Mouse (Mus musculus) heart, postnatal 4 days (tissue): Measurements from ENCODE around the gene Dnaja4. TPM values are rescaled to one million over a fixed set of nuclear protein-coding genes. Genes with fewer than 3 reads are reported as not detected.

Experiments used
- DNase-seq: peaks from one replicate; pipeline ENCODE4 v3.0.0; 2021
- total RNA-seq, 2 experiments: library from RNA; stranded (reverse); gene quantifications; 2 replicates each; pipeline ENCODE4 v1.2.3; 2021

Gene Dnaja4
- total RNA-seq, 2 experiments from 2014 or later = 40.7 to 43.7 TPM

GRCm38 (mm10) chr9:54699345-54700173 lies 886 bp downstream of the Dnaja4 start:
- DNase-seq = peak; percentile 86

GRCm38 (mm10) chr9:54700174-54700475 lies 1.5 kb downstream of the Dnaja4 start:
- no peak for DNase-seq

GRCm38 (mm10) chr9:54700746-54701145 lies 2.1 kb downstream of the Dnaja4 start:
- peak; percentile 21 for DNase-seq

- no peak for DNase-seq
These were observed 3.9 kb downstream of the Dnaja4 start for GRCm38 (mm10) chr9:54702581-54702980.

GRCm38 (mm10) chr9:54704361-54704760 lies 5.7 kb downstream of the Dnaja4 start:
- DNase-seq = no peak

- DNase-seq = no peak
These were observed 6.9 kb downstream of the Dnaja4 start for GRCm38 (mm10) chr9:54705561-54705960.

GRCm38 (mm10) chr9:54707288-54707999 lies 8.8 kb downstream of the Dnaja4 start:
- DNase-seq = no peak

GRCm38 (mm10) chr9:54708085-54708484 lies 9.4 kb downstream of the Dnaja4 start:
- no peak for DNase-seq

GRCm38 (mm10) chr9:54715776-54716175 lies 17.1 kb downstream of the Dnaja4 start:
- DNase-seq = no peak

GRCm38 (mm10) chr9:54717527-54717926 lies 18.9 kb downstream of the Dnaja4 start:
- DNase-seq = no peak

GRCm38 (mm10) chr9:54722156-54722555 lies 23.5 kb downstream of the Dnaja4 start:
- DNase-seq = no peak

- DNase-seq = no peak
These were observed 23.9 kb downstream of the Dnaja4 start for GRCm38 (mm10) chr9:54722596-54722995.

- DNase-seq = no peak
These were observed 27.6 kb downstream of the Dnaja4 start for GRCm38 (mm10) chr9:54726315-54726714.

- DNase-seq = no peak
These were observed 33.4 kb downstream of the Dnaja4 start for GRCm38 (mm10) chr9:54732122-54732521.

- DNase-seq = peak; percentile 99
These were observed 35.4 kb downstream of the Dnaja4 start, which contains the start of gene Wdr61 for GRCm38 (mm10) chr9:54733921-54734638. Wdr61 (minus strand) TSS chr9:54734519.

GRCm38 (mm10) chr9:54734639-54735252 lies 36.1 kb downstream of the Dnaja4 start:
- no peak for DNase-seq

- peak; percentile 60 for DNase-seq
These were observed 37.6 kb downstream of the Dnaja4 start for GRCm38 (mm10) chr9:54736284-54736701.

GRCm38 (mm10) chr9:54738376-54738775 lies 39.7 kb downstream of the Dnaja4 start:
- DNase-seq = peak; percentile 70

- DNase-seq = no peak
These were observed 45.2 kb downstream of the Dnaja4 start for GRCm38 (mm10) chr9:54743891-54744290.

- DNase-seq = no peak
These were observed 47.2 kb downstream of the Dnaja4 start for GRCm38 (mm10) chr9:54745740-54746370.

- DNase-seq = no peak
These were observed 51.7 kb downstream of the Dnaja4 start for GRCm38 (mm10) chr9:54750215-54750981.
